Mouse (Mus musculus): ENCODE data around the gene Prss16. TPM values are rescaled to one million over a fixed set of nuclear protein-coding genes. Genes with fewer than 3 reads are reported as not detected.
A peak's percentile ranks its signal among the peaks of the same experiment; 100 is the strongest.

Gene Prss16
- polyA plus RNA-seq, 1 experiment from 2014 or later, result 10.0 TPM

GRCm38 (mm10) chr13:22028673-22029460 is 19.3 kb upstream of the Prss16 start:
- H3K27me3 ChIP-seq (ENCODE audit: control insufficient read depth, insufficient read depth, low read depth, low read length), result no peaks in the 10 kb centered on the region
- peaks cover 6% of the 10 kb centered on the region for H3K4me1 ChIP-seq (replicated peaks; ENCODE audit: control insufficient read depth, insufficient read depth, low read length)
- H3K36me3 ChIP-seq (ENCODE audit: control insufficient read depth, insufficient read depth, low read length), result no peaks in the 10 kb centered on the region
- H3K4me3 ChIP-seq (ENCODE audit: low read length), result peak overlapping the region; percentile 62
- no peaks in the 10 kb centered on the region for H3K9me3 ChIP-seq (ENCODE audit: control insufficient read depth, low read length)
- ATAC-seq (ENCODE audit: low read depth), result peak; percentile 84
- WGBS, result under 1% methylated on average over 40 of the region's 40 CpGs
- peak overlapping the region; percentile 90 for H3K27ac ChIP-seq (ENCODE audit: low read length)
- H3K4me2 ChIP-seq (ENCODE audit: low read depth, low read length), result peak overlapping the region; percentile 65
- peak overlapping the region; percentile 70 for H3K9ac ChIP-seq (ENCODE audit: low read length)

DNA sequence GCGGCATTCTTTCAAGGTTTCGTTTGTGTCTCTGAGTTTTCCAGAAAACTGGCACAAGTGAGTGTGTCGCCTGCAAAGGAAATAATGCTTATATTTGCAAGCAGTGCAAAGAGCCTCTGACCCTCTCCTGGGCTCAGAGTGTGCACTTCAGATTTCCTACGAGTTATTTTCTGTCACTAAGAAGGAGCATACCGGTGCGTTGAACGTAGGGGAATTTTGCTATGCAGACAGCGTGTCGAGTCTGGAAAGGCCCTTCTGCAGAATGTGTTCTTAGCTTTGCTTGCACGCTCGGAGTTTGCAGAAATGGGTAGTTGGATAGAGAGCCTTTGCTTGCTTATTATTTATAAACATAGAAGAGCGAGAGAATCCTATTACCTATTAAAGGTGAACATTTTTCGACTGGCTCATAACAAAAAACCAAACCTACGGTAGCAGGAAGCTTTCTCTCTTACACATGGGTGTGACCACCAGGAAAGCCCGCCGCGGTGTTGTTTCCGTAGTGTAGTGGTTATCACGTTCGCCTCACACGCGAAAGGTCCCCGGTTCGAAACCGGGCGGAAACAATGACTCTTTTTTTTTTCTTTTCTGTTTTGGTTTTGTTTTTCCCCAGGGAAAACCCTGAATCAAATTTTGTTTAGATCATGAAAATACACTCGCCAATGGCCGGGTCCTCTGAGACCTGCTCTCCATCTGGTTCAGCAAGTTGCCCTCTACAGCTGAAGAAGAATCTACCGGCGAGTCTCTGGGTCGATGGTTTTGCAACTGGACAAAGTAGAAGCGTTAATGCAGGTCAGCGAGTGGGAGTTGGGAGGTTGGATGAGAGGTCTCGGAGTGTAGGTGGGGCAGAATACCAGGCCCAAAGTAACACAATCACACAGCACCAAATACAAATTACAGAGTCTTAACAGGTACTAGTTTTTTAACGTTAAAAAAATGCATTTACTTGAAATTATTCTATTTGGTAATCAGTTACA is 16.8 kb upstream of the Prss16 start:
- Histone ChIP-seq H3K27ac (ENCODE audit: low read length) (peak overlapping the region; percentile 56), H3K9ac (ENCODE audit: low read length) (peak overlapping the region; percentile 61), H3K4me3 (ENCODE audit: low read length) (peak overlapping the region; percentile 53), H3K4me1 (replicated peaks; ENCODE audit: control insufficient read depth, insufficient read depth, low read length) (peaks cover 6% of the 10 kb centered on the region; the same call in 1 of the 2 replicates), H3K9me3 (ENCODE audit: control insufficient read depth, low read length) (no peaks in the 10 kb centered on the region), H3K4me2 (ENCODE audit: low read depth, low read length) (peak overlapping the region; percentile 71), H3K27me3 (ENCODE audit: control insufficient read depth, insufficient read depth, low read depth, low read length) (no peaks in the 10 kb centered on the region), H3K36me3 (ENCODE audit: control insufficient read depth, insufficient read depth, low read length) (no peaks in the 10 kb centered on the region)
- WGBS, result under 1% methylated on average over 35 of the region's 35 CpGs
- no peak for ATAC-seq (ENCODE audit: low read depth)

- no peaks in the 10 kb centered on the region for H3K9me3 ChIP-seq (ENCODE audit: control insufficient read depth, low read length)
- peak; percentile 73 for ATAC-seq (ENCODE audit: low read depth)
- under 1% methylated on average over 9 of the region's 9 CpGs for WGBS
- no peaks in the 10 kb centered on the region; the same call in 1 of the 2 replicates for H3K27me3 ChIP-seq (ENCODE audit: control insufficient read depth, insufficient read depth, low read depth, low read length)
- H3K4me3 ChIP-seq (ENCODE audit: low read length), result peak overlapping the region; percentile 46
- H3K27ac ChIP-seq (ENCODE audit: low read length), result peak overlapping the region; percentile 49
- H3K36me3 ChIP-seq (ENCODE audit: control insufficient read depth, insufficient read depth, low read length), result no peaks in the 10 kb centered on the region
- H3K4me2 ChIP-seq (ENCODE audit: low read depth, low read length), result peak overlapping the region; percentile 87
- H3K9ac ChIP-seq (ENCODE audit: low read length), result peak overlapping the region; percentile 65
- peaks cover 8% of the 10 kb centered on the region; the same call in 1 of the 2 replicates for H3K4me1 ChIP-seq (replicated peaks; ENCODE audit: control insufficient read depth, insufficient read depth, low read length)
Observed at GRCm38 (mm10) chr13:22022241-22022640, 12.7 kb upstream of the Prss16 start.

DNA sequence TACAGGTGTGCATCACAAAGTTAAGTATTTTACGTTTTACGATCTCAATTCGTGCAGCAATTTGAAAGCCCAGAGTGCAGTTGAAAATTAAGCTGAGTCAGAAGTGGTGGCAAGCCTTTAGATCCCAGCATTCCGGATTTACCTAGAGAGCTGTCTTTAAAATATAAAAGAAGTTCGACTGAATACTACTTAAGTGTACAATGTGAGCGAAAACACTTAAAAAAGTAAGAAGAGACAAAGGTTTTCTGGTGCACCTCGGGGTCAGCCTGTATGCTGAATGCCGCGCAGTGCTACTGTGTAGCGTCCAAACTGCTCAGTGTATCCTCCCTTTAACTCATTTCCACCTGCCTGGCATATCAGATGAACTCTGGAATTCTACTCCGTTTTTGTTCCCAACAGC is 12.0 kb upstream of the Prss16 start:
- Histone ChIP-seq H3K36me3 (ENCODE audit: control insufficient read depth, insufficient read depth, low read length) (no peaks in the 10 kb centered on the region), H3K9me3 (ENCODE audit: control insufficient read depth, low read length) (no peaks in the 10 kb centered on the region), H3K4me3 (ENCODE audit: low read length) (peak overlapping the region; percentile 46), H3K27me3 (ENCODE audit: control insufficient read depth, insufficient read depth, low read depth, low read length) (no peaks in the 10 kb centered on the region; the same call in 1 of the 2 replicates), H3K4me1 (replicated peaks; ENCODE audit: control insufficient read depth, insufficient read depth, low read length) (peaks cover 8% of the 10 kb centered on the region; the same call in 1 of the 2 replicates), H3K4me2 (ENCODE audit: low read depth, low read length) (peak overlapping the region; percentile 87), H3K27ac (ENCODE audit: low read length) (peak overlapping the region; percentile 49), H3K9ac (ENCODE audit: low read length) (peak overlapping the region; percentile 65)
- under 1% methylated on average over 11 of the region's 11 CpGs for WGBS
- ATAC-seq (ENCODE audit: low read depth), result no peak; the same call in 1 of the 2 replicates

- under 1% methylated on average over 8 of the region's 8 CpGs for WGBS
- peak overlapping the region; percentile 46 for H3K4me3 ChIP-seq (ENCODE audit: low read length)
- peak overlapping the region; percentile 65 for H3K9ac ChIP-seq (ENCODE audit: low read length)
- peaks cover 9% of the 10 kb centered on the region; the same call in 1 of the 2 replicates for H3K4me1 ChIP-seq (replicated peaks; ENCODE audit: control insufficient read depth, insufficient read depth, low read length)
- no peaks in the 10 kb centered on the region; the same call in 1 of the 2 replicates for H3K27me3 ChIP-seq (ENCODE audit: control insufficient read depth, insufficient read depth, low read depth, low read length)
- H3K27ac ChIP-seq (ENCODE audit: low read length), result peak overlapping the region; percentile 49; the same call in 1 of the 2 replicates
- ATAC-seq (ENCODE audit: low read depth), result peak; percentile 68
- peak overlapping the region; percentile 87 for H3K4me2 ChIP-seq (ENCODE audit: low read depth, low read length)
- no peaks in the 10 kb centered on the region for H3K9me3 ChIP-seq (ENCODE audit: control insufficient read depth, low read length)
- no peaks in the 10 kb centered on the region for H3K36me3 ChIP-seq (ENCODE audit: control insufficient read depth, insufficient read depth, low read length)
Observed at GRCm38 (mm10) chr13:22020901-22021339, 11.4 kb upstream of the Prss16 start.

DNA sequence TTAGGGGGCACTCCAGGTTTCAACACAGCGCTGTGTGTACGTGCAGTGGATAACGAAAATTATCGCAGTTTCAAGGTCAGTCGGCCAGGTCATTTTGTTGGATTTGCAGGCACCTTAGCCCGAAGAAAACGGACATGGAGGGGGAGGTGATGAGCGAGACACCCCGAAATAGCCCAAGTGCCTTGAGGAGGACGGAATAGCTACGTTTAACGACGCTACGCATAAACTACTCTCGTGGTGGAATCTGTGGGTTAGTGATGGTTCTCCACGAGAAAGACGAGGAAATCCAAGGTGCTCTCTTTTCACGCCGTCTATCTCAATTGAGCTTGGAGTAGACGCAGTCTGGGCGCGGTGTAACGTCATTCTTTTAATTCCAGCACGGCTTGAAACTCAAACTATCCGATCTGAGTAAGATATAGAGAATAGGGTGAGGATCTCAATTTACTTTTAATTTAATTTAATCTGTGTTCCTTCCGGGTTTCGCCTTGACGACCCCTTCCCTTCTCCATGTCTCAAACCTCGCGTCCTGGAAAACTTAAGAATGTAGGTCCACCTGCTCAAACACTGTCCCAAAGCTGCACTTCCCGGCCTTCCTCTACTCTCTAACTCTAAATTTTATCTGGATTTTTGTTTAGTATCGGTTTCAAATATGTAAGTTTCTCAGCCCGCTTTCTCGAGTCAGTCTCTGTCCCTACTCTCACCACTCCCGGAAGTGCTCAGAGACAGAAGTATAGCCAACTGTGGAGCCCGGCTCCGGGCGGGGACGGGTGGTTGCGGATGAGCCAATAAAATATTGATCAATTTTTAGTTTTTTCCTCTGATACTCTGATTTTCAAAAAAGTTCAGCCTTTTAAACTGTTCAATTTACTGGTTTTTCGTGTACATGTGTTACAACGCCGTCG is 10.6 kb upstream of the Prss16 start:
- H3K4me3 ChIP-seq (ENCODE audit: low read length), result peak overlapping the region; percentile 46
- peak; percentile 44; the same call in 1 of the 2 replicates for ATAC-seq (ENCODE audit: low read depth)

GRCm38 (mm10) chr13:22015479-22016450 is 6.2 kb upstream of the Prss16 start:
- no peak overlapping the region for H3K9ac ChIP-seq (ENCODE audit: low read length)
- no peaks in the 10 kb centered on the region for H3K36me3 ChIP-seq (ENCODE audit: control insufficient read depth, insufficient read depth, low read length)
- no peak overlapping the region for H3K27ac ChIP-seq (ENCODE audit: low read length)
- peaks cover 4% of the 10 kb centered on the region; the same call in 1 of the 2 replicates for H3K9me3 ChIP-seq (ENCODE audit: control insufficient read depth, low read length)
- H3K27me3 ChIP-seq (ENCODE audit: control insufficient read depth, insufficient read depth, low read depth, low read length), result peaks cover 30% of the 10 kb centered on the region
- 12% methylated on average over 27 of the region's 27 CpGs for WGBS
- peaks cover 12% of the 10 kb centered on the region; the same call in 1 of the 2 replicates for H3K4me1 ChIP-seq (replicated peaks; ENCODE audit: control insufficient read depth, insufficient read depth, low read length)
- peak; percentile 88 for ATAC-seq (ENCODE audit: low read depth)
- H3K4me2 ChIP-seq (ENCODE audit: low read depth, low read length), result peak overlapping the region; percentile 41; the same call in 1 of the 2 replicates
- H3K4me3 ChIP-seq (ENCODE audit: low read length), result peak overlapping the region; percentile 16

More for the DNA sequence above, 10.6 kb upstream of the Prss16 start:
- Histone ChIP-seq H3K4me2 (ENCODE audit: low read depth, low read length) (peak overlapping the region; percentile 87), H3K9ac (ENCODE audit: low read length) (peak overlapping the region; percentile 29), H3K9me3 (ENCODE audit: control insufficient read depth, low read length) (peaks cover 3% of the 10 kb centered on the region; the same call in 1 of the 2 replicates), H3K27ac (ENCODE audit: low read length) (no peak overlapping the region), H3K4me1 (replicated peaks; ENCODE audit: control insufficient read depth, insufficient read depth, low read length) (peaks cover 7% of the 10 kb centered on the region; the same call in 1 of the 2 replicates), H3K27me3 (ENCODE audit: control insufficient read depth, insufficient read depth, low read depth, low read length) (peaks cover 3% of the 10 kb centered on the region), H3K36me3 (ENCODE audit: control insufficient read depth, insufficient read depth, low read length) (no peaks in the 10 kb centered on the region)
- under 1% methylated on average over 44 of the region's 44 CpGs for WGBS

All from lung, embryonic 16.5 days (tissue).